Mouse (Mus musculus): ENCODE measurements at regions not wholly inside any gene's neighbourhood (a gene's known extent, or its start where the extent isn't known, plus 50 kb on each side); places are given as distances from the start of the nearest gene placed in this dataset.

- WGBS: 46% methylated on average over 8 of the region's 8 CpGs
- 0 out of 2 replicates have a peak, but pooled peaks cover 3% of the 10 kb centered on the region for H3K4me1 ChIP-seq
Measured at GRCm38 (mm10) chr5:67539591-67540238, 68.0 kb upstream of the Shisa3 start.

GRCm38 (mm10) chr5:67541867-67542266 lies 65.8 kb upstream of the Shisa3 start:
- Histone ChIP-seq H3K36me3 (no peaks in the 10 kb centered on the region), H3K27me3 (no peaks in the 10 kb centered on the region), H3K4me2 (no peak overlapping the region), H3K4me3 (no peak overlapping the region), H3K4me1 (0 out of 2 replicates have a peak, but pooled peaks cover 3% of the 10 kb centered on the region), H3K9ac (no peak overlapping the region), H3K27ac (no peak overlapping the region), H3K9me3 (no peaks in the 10 kb centered on the region)
- WGBS: 27% methylated on average over 3 of the region's 3 CpGs
- ATAC-seq (ENCODE audit: borderline replicate concordance, extremely low read depth, low FRiP score, low TSS enrichment): no peak

More at GRCm38 (mm10) chr5:67539591-67540238, 68.0 kb upstream of the Shisa3 start:
- Histone ChIP-seq H3K4me3 (no peak overlapping the region), H3K27ac (no peak overlapping the region), H3K4me2 (no peak overlapping the region), H3K27me3 (no peaks in the 10 kb centered on the region), H3K36me3 (no peaks in the 10 kb centered on the region), H3K9ac (no peak overlapping the region), H3K9me3 (no peaks in the 10 kb centered on the region)
- ATAC-seq (ENCODE audit: borderline replicate concordance, extremely low read depth, low FRiP score, low TSS enrichment): no peak

- Histone ChIP-seq H3K4me2 (no peak overlapping the region), H3K27ac (no peak overlapping the region), H3K9ac (no peak overlapping the region), H3K4me3 (no peak overlapping the region), H3K27me3 (no peaks in the 10 kb centered on the region), H3K4me1 (no peaks in the 10 kb centered on the region), H3K36me3 (no peaks in the 10 kb centered on the region), H3K9me3 (no peaks in the 10 kb centered on the region)
- WGBS: 40% methylated on average over 9 of the region's 9 CpGs
- ATAC-seq (ENCODE audit: borderline replicate concordance, extremely low read depth, low FRiP score, low TSS enrichment): no peak
Measured at GRCm38 (mm10) chr5:67544028-67544589, 63.6 kb upstream of the Shisa3 start.

GRCm38 (mm10) chr5:67550257-67550656 lies 57.4 kb upstream of the Shisa3 start:
- Histone ChIP-seq H3K9ac (no peak overlapping the region), H3K4me2 (no peak overlapping the region), H3K9me3 (no peaks in the 10 kb centered on the region), H3K4me1 (no peaks in the 10 kb centered on the region), H3K4me3 (no peak overlapping the region), H3K27ac (no peak overlapping the region), H3K27me3 (no peaks in the 10 kb centered on the region), H3K36me3 (no peaks in the 10 kb centered on the region)
- ATAC-seq (ENCODE audit: borderline replicate concordance, extremely low read depth, low FRiP score, low TSS enrichment): no peak
- 80% methylated on average over 6 of the region's 6 CpGs for WGBS

GRCm38 (mm10) chr5:67551668-67552390 lies 55.9 kb upstream of the Shisa3 start:
- Histone ChIP-seq H3K27me3 (no peaks in the 10 kb centered on the region), H3K9ac (no peak overlapping the region), H3K4me3 (no peak overlapping the region), H3K4me1 (no peaks in the 10 kb centered on the region), H3K36me3 (no peaks in the 10 kb centered on the region), H3K9me3 (no peaks in the 10 kb centered on the region), H3K27ac (no peak overlapping the region), H3K4me2 (no peak overlapping the region)
- WGBS: 72% methylated on average over 6 of the region's 6 CpGs
- no peak for ATAC-seq (ENCODE audit: borderline replicate concordance, extremely low read depth, low FRiP score, low TSS enrichment)

GRCm38 (mm10) chr5:67552865-67553264 lies 54.8 kb upstream of the Shisa3 start:
- Histone ChIP-seq H3K9me3 (no peaks in the 10 kb centered on the region), H3K27ac (no peak overlapping the region), H3K36me3 (no peaks in the 10 kb centered on the region), H3K9ac (no peak overlapping the region), H3K4me2 (no peak overlapping the region), H3K4me3 (no peak overlapping the region), H3K4me1 (no peaks in the 10 kb centered on the region), H3K27me3 (no peaks in the 10 kb centered on the region)
- no peak for ATAC-seq (ENCODE audit: borderline replicate concordance, extremely low read depth, low FRiP score, low TSS enrichment)
- WGBS: 83% methylated on average over 2 of the region's 2 CpGs
